Mouse (Mus musculus) spleen, adult 2 months (tissue): ENCODE measurements around the gene Lrrc25. TPM values are rescaled to one million over a fixed set of nuclear protein-coding genes. Genes with fewer than 3 reads are reported as not detected.

Experiments
- DNase-seq, 2 experiments: peaks; one replicate each; pipeline versions ENCODE4 v3.0.0 to v3.0.0-alpha.2; 2012 to 2021; ENCODE audit warnings: low spot score in 2 of 2, low read depth in 1 of 2
- H3K27ac ChIP-seq: fragments of 200-500 bp; 2 replicates; pipeline ENCODE4 v1.5.1; 2012; ENCODE audit warnings: low read length, inconsistent platforms; ENCODE audit not compliant: insufficient read depth
- H3K27me3 ChIP-seq: fragments of 200-500 bp; 2 replicates; pipeline ENCODE4 v1.6.1; 2012; ENCODE audit warnings: mild to moderate bottlenecking, moderate library complexity, low read length, inconsistent platforms; ENCODE audit not compliant: control insufficient read depth, insufficient read depth
- H3K36me3 ChIP-seq: fragments of 200-500 bp; 2 replicates; pipeline ENCODE4 v1.6.1; 2012; ENCODE audit warnings: mild to moderate bottlenecking, low read length, inconsistent platforms; ENCODE audit not compliant: control insufficient read depth, insufficient read depth
- H3K4me1 ChIP-seq: fragments of 200-500 bp; 2 replicates; pipeline ENCODE4 v1.6.1; 2011; ENCODE audit warnings: inconsistent platforms; ENCODE audit not compliant: control insufficient read depth, insufficient read depth, insufficient read length
- H3K4me3 ChIP-seq: fragments of 200-500 bp; 2 replicates; pipeline ENCODE4 v1.5.1; 2011; ENCODE audit warnings: mild to moderate bottlenecking, inconsistent platforms; ENCODE audit not compliant: insufficient read depth, insufficient read length; ENCODE audit errors: extremely low read depth
- CTCF ChIP-seq: fragments of 200-500 bp; IDR thresholded peaks from 2 replicates; pipeline ENCODE4 v1.5.1; 2011; ENCODE audit warnings: mild to moderate bottlenecking, inconsistent platforms; ENCODE audit not compliant: insufficient read depth, insufficient read length, insufficient replicate concordance; ENCODE audit errors: extremely low read depth
- POLR2A ChIP-seq: fragments of 200-500 bp; IDR thresholded peaks from 2 replicates; pipeline ENCODE4 v1.6.1; 2011; ENCODE audit warnings: low read depth, low read length, inconsistent platforms
- WGBS: fragments of 180-500 bp; shearing (Covaris S2); methylation state at CpG from one replicate; pipeline ENCODE4 v1.1.7; 2018; 5-methylcytosine and 5-hydroxymethylcytosine counted together
- polyA plus RNA-seq: library from polyadenylated mRNA; depleted of rRNA; stranded (reverse); fragments of >200 nt; gene quantifications from 2 replicates; pipeline ENCODE4 v1.2.3, GENCODE M21; 2012

Gene Lrrc25
- polyA plus RNA-seq, 1 experiment: 41.6 TPM

GRCm38 (mm10) chr8:70636838-70637237 is 20.9 kb downstream of the Lrrc25 start:
- Histone ChIP-seq H3K27ac (no peak overlapping the region), H3K4me1 (peaks cover 29% of the 10 kb centered on the region), H3K4me3 (no peak overlapping the region), H3K36me3 (no peaks in the 10 kb centered on the region), H3K27me3 (no peaks in the 10 kb centered on the region)
- TF ChIP-seq POLR2A (no peak), CTCF (no peak)
- DNase-seq: no peak
- WGBS: 59% methylated on average over 8 of the region's 8 CpGs

DNA sequence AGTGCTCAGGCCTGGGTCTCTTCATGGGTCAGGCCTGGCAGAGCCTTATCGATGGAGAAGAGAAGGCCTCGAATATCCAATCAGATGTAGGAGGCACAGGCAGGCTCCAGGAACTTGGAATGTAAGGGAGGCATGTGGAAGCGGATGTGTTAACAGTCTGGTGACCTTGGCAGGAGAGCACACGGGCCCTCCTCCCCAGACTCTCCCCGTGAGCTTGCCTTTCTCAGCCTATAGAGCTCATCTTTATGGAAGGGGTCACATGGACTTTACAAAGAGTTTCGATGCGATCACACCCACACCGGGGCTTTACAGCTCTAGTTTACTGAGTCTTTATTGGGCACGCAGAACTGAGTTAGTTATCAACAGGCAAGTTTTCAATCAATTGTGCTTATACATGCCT is 22.8 kb downstream of the Lrrc25 start:
- WGBS: 88% methylated on average over 9 of the region's 9 CpGs
- TF ChIP-seq CTCF (no peak), POLR2A (no peak)
- H3K4me1 ChIP-seq: peaks cover 29% of the 10 kb centered on the region
- H3K36me3 ChIP-seq: no peaks in the 10 kb centered on the region
- H3K4me3 ChIP-seq: no peak overlapping the region
- no peaks in the 10 kb centered on the region for H3K27me3 ChIP-seq
- no peak overlapping the region for H3K27ac ChIP-seq
- no peak for DNase-seq

DNA sequence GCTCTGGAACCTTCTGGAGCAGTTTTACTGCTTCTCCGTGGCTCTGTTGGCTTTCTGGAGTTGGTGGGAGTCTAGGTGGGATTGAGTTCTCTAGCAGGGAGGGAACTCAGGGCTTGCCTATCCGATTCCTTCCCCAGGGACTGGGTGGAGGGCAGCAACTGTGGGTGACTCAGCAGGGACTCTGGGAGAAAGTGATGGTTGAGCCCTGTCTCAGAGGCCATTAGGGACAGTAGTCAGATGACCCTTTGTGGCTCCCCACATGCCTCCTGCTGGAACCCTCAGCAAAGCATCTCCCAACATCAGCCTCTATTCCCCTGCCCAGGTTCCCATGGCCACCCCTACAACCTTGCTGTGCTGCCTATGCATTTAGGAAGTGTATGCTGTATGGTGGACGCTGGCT is 27.1 kb downstream of the Lrrc25 start:
- no peaks in the 10 kb centered on the region for H3K4me1 ChIP-seq
- no peaks in the 10 kb centered on the region for H3K36me3 ChIP-seq
- WGBS: 83% methylated on average over 3 of the region's 3 CpGs
- H3K27ac ChIP-seq: no peak overlapping the region
- TF ChIP-seq POLR2A (no peak), CTCF (no peak)
- DNase-seq: no peak
- H3K4me3 ChIP-seq: no peak overlapping the region
- no peaks in the 10 kb centered on the region for H3K27me3 ChIP-seq

DNA sequence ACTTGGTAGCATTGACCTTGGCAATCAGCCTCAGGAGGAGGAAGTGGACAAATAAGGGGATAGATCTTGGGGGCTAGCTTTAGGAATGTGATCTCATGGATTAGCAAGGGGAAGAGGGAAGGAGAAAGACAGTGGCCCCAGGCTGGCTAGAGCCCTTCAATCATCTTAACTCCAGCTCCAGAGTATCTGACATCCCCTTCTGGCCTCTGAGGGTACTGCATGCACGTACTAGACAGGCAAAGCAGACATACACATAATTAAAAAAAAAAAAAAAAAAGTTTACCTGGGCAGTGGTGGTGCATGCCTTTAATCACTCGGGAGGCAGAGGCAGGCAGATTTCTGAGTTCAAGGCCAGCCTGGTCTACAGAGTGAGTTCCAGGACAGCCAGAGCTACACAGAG is 28.1 kb downstream of the Lrrc25 start:
- 92% methylated on average over 2 of the region's 2 CpGs for WGBS
- H3K36me3 ChIP-seq: no peaks in the 10 kb centered on the region
- TF ChIP-seq POLR2A (no peak), CTCF (peak; percentile 4; the same call in 1 of the 2 replicates)
- H3K4me3 ChIP-seq: no peak overlapping the region
- no peaks in the 10 kb centered on the region for H3K27me3 ChIP-seq
- no peaks in the 10 kb centered on the region for H3K4me1 ChIP-seq
- no peak overlapping the region for H3K27ac ChIP-seq
- no peak for DNase-seq

GRCm38 (mm10) chr8:70645501-70646224 is 29.7 kb downstream of the Lrrc25 start:
- Histone ChIP-seq H3K4me1 (no peaks in the 10 kb centered on the region), H3K4me3 (no peak overlapping the region), H3K27ac (no peak overlapping the region), H3K27me3 (no peaks in the 10 kb centered on the region), H3K36me3 (peaks cover 4% of the 10 kb centered on the region)
- TF ChIP-seq POLR2A: no peak
- TF ChIP-seq CTCF: no peak
- no peak for DNase-seq
- WGBS: 46% methylated on average over 17 of the region's 17 CpGs

GRCm38 (mm10) chr8:70646369-70646768 is 30.4 kb downstream of the Lrrc25 start:
- DNase-seq: no peak
- peaks cover 4% of the 10 kb centered on the region for H3K36me3 ChIP-seq
- 87% methylated on average over 6 of the region's 6 CpGs for WGBS
- H3K27me3 ChIP-seq: no peaks in the 10 kb centered on the region
- H3K4me3 ChIP-seq: no peak overlapping the region
- no peaks in the 10 kb centered on the region for H3K4me1 ChIP-seq
- H3K27ac ChIP-seq: no peak overlapping the region; the same call in 1 of the 2 replicates
- no peak for TF ChIP-seq CTCF

DNA sequence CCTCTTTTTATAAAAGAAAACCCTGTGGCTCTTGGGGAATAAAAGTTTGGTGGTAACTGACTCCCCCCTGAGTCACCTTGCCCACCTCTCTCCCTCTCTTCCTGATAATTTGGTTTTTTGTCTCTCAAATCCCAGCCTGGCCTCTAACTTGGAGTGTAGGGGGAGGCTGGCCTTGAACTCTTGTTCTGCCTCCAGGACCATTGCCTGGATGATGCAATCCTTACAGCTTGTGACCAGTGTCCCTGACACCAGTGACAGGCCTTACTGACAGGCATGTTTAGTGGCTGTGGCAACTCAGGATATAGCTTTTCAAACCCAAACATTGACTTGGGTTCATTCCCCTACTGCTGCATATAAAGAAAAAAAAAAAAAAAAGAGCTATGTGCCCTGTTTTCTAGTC is 30.8 kb downstream of the Lrrc25 start:
- H3K36me3 ChIP-seq: peaks cover 5% of the 10 kb centered on the region
- DNase-seq: no peak
- no peaks in the 10 kb centered on the region for H3K27me3 ChIP-seq
- H3K27ac ChIP-seq: no peak overlapping the region
- H3K4me3 ChIP-seq: no peak overlapping the region
- no peaks in the 10 kb centered on the region for H3K4me1 ChIP-seq
- TF ChIP-seq CTCF (no peak), POLR2A (no peak)
